Mouse (Mus musculus) MN1 (cell line): ENCODE measurements at regions not wholly inside any gene's neighbourhood (a gene's known extent, or its start where the extent isn't known, plus 50 kb on each side); places are given as distances from the start of the nearest gene placed in this dataset.
A peak's percentile ranks its signal among the peaks of the same experiment; 100 is the strongest.

Experiments
- DNase-seq: peaks from one replicate; pipeline ENCODE4 v3.0.0-alpha.2; 2016; ENCODE audit warnings: low spot score

DNA sequence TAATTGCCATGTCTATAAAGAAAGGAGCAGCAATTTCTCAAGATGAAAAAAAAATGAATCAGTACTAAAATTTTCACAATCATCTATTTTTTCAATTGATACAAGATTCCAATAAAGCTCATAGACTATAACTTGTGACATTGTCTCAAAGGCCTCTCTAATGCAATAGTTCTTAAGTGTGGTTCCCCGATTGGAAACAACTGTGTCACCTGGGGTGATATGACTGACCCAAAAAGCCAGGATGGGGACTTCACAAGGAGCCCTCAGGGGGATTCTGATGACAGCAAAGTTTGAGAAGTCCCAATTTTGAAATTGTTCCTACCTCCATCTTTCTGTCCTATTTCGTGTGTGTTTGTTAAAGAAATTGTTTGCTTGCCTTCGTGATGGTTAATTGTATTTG, 143.3 kb upstream of the Fndc3a start:
- no peak for DNase-seq

DNA sequence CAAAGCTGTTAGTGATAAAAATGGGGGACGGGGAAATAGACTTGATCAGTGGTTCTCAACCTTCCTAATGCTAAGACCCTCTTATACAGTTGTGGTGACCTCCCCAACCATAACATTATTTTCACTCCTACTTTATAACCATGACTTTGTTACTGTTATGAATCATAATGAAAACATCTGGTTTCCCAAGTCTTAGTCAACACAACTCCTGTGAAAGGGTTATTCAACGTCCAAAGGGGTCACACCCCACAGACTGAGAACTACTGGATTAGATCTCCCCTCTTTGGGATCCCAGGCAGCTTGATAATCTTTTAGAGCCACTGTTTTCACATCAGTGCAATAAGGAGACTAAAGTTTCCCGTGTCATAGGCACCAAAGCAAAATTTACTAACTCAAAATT, 141.1 kb upstream of the Fndc3a start:
- no peak for DNase-seq

DNA sequence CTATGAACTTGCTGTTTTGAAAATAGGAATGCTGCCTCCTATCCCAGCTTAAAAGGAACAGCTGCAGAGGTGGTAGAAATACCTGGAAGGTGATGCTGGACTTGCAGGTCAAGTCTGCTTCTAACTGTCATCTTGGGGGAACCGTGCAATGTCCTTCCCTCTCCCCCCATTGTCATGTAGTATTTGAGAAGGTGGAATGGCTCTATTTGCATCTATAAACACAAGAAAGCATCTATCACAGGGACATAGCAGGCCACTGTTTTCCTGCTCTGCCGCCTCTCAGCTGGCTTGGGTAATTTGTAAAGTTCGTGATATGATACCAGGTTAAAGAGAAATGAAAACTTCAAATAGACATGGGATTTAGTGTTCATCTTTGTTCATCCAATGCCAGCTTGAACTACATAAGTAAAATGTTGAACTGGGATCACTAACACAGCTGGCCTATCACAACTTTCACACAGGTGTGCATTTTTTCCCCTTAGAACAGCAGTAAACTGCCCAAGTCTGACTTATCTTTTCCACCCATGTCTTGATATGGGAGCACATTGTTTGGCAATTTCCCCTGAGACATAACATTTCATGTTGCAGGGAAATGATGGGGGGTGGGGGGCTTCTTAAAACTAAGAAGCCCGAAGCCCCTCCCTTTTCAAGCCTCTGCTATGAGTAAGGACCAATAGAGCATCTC, 138.6 kb upstream of the Fndc3a start:
- DNase-seq: no peak

DNA sequence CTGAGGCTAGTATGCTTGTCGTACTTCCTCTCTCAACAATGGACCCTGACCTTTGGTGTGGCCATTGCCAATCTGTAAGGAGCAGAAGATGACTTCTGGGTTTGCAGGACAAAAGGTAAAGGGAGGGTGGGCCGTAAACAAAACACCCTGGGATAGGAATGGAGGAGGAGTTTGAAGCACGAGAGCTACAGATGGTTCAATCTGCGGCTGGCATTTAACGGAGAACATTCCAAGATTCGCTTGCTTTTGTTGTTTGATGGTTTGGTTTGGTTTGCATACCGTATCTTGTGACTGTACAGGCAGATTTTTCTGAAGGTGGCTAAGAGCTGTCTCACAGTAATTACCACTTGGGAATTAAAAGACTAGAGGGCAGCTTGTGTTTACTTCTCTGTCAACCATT, 137.7 kb upstream of the Fndc3a start:
- no peak for DNase-seq

DNA sequence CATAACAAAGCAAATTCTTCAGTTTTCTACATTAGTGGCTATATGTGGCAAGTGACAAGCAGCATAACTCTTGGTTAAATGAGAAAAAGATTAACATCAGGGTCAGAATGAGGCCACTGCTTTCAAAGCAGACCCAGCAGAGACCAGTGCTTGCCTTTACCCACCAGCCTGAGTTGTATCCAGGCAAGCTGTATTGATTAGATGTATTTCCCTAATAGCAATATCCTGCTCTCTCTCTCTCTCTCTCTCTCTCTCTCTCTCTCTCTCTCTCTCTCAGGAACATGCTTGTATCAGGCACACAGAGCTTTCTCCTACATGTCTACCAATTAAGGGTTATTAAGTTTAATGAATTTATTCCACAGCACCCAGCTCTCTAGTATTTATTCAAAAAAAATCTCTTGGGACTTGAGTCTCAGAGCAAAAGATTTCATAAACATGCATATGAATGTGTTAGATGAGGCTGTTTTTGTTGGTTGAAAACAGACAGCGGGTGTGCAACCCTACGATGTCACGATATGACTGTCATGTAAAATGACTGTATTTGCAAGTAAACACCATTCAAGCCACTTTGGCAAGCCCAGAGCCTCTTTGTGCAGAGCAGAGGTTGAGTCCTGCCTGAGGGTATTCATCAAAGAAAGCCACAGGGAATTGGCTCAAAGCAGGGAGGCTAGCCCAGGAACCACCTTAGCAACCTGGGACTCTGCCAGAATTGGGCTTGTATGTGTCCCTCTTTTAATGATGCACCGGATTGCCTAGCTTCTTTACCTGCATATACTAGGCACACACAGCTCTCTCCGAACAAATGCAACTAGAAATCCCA, 136.0 kb upstream of the Fndc3a start:
- DNase-seq: no peak

DNA sequence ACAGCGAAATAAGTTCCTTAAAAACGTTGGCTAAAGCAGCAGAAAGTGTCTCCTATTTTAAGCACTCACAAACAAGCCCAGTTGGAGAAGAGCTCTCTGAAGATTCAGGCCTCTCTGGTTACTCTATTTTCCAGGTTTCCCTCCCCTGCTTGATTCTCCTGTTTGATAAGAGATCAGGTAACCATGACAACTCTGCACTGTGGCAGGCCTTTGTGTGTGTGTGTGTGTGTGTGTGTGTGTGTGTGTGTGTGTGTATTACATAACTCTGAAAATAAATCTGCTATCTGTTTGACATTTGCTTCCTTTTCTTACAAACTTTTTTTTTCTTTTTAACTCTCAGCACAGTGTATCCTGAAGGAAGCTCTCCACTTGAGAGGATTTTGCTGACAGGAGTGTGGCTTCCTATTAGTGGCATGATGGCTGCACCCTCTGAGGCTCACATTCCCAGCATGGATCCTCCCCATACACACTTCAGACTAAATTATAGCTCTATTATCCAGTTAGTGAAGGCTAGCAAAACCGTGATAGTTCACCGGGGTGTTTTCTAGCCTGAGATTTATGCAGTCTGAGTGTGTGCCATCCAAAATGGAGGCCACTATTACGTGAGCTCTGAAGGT, 135.1 kb upstream of the Fndc3a start:
- DNase-seq: peak; percentile 11

DNA sequence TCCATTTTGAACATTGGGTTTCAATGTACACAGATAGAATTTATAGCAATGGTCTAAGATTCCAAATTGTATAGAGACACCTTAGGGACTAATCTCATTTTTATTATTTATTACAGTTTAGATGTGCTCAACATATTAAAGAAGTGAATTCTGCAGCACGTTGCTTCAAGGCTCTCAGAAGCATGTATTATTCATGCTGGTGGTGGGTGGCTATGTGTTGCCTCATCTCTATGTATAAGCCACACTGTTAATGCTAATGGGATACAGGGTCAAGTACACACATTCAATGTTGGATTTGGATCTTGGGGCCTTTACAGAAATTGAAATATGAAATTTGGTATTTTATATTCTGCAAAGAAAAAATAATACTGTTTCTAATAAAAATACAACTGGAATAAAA, 131.9 kb upstream of the Fndc3a start:
- DNase-seq: no peak

DNA sequence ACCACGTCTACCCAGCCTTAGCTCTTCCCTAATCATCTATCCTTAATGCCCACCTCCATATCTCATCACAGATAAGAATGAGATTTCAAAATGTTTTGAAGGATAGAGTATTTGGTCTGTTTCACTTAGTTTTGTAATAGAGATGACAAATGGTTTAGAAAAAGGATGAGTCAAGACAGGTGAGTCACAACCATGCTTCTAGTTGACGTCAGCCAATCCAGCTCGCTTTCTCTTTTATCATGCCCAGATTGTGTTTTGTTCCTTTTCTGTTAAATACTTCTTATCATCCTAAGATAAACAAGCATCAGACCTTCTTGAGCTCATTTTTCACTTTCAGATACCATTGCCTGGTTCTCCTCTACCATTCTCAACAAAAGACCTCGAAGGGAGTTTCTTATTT, 125.4 kb upstream of the Fndc3a start:
- DNase-seq: no peak

DNA sequence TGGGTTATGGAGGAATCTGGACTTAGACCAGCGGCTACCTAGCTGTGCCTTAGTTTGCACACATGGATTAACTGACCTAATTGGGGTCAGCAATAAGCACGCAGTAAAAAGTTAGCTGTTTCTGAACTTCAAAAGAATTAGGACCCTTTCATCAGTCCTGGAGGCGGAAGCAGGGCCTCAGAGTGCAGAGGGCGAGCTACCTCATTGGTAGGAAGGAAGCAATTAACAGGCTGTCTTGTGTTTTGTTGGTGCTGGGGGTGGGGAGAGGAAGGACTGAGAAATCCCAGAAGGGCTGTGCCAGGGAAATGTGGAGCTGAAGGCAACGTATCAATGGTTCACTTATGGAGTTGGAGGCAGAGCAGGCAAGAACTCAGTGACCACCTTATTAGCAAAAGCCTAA, 119.5 kb upstream of the Fndc3a start:
- no peak for DNase-seq

DNA sequence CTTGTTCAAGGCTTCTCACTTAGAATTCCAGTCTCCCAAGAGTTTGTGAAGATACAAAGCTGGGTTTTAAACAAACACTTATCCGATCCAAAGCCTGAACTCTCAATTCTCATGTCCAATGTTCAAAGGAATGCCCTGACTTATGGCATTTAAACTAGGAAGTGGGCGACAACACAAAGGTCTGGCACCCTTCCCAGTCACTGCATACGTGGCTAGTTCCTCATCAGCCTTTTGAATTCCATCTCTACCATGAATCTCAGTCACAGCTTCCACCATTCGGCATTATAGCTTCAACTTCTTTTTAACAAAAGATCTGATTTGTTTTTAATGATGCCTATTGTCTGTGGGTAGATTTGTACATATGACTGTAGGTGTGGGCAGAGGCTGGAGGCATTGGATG, 115.7 kb upstream of the Fndc3a start:
- DNase-seq: no peak

DNA sequence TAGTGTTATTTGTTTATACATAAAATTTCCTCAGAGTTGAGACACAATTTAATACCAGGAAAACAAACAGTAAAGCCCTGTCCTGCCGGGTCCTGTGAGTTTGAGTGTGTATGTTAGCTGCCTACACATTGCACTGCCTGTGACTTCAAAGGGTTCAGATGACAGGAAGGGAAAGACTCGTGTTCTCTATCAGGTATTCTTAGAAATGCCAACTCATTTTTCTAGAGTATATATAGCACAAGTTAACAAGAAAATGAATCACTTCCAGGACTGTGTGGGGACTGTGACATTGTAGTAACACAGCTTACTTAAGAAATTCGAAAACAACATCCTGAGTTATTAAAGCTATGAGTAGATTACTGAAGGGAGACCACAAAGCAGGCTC, 112.4 kb upstream of the Fndc3a start:
- DNase-seq: no peak

DNA sequence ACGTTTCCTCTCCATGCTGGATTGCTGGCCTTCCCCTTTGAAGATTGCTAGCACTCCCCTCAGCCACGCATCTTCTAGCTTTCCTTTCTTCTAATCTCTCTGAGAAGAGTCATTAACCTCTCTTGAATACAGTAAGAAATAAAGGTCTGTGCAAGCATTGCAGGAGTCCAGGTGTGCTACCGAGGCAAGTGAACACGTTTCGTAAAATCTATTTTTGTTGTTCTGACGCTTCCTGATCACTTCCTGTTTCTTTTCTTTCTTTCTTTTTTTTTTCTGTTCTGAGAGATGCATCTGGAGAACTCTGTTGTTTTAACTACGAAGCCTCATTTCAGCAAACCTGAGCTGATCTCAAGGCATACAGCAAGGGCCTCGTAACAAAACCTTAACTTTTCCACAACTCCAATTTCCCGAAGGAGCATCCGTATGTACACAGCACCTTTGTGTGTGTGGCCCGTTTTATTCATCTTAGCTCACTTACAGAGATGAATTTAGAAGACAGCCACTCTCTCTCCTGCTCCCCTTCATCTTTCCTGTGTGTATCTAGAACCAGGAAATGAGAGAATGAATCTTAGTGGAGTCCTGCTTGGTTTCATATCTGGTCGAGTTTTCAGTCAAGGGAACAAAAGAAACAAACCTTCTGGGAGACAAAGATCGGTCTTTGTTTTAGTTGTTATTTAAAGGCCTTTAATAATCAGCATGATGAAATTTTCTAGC, 111.9 kb upstream of the Fndc3a start:
- no peak for DNase-seq

DNA sequence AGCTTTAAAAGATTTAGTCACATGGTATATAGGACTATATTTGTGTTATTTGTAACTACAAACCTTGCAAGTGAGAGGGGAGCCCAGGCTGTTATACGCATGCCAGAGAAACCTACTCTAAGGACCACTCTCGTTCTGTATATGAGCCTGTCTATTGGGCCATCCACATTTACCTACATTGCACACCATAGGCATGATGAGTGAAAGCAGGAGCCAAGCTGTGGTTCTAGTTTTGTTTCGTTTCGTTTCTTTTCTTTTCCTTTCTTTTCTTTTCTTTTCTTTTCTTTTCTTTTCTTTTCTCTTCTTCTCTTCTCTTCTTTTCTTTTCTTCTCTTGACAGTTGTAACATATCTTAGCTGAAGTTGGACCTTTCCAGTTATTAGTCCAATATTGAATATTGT, 109.2 kb upstream of the Fndc3a start:
- no peak for DNase-seq

DNA sequence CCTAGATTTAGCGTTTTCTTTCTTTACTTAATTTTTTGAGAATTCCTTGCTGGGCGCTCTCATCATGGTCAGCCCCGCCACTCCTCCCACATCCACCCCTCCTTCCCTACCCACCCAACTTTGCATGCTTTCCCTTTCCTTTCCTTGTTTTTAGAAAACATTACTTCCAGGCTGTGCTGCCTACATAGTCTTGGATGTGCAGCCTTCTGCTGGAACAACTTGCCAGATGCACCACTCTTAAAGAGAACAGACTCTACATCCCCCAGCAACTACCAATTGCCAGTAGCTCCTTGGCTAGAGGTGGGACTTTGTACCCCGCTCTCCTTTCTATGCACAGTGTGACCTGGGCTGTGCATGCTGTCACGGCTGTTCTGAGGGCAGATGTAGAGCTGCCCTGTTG, 108.0 kb upstream of the Fndc3a start:
- DNase-seq: no peak

DNA sequence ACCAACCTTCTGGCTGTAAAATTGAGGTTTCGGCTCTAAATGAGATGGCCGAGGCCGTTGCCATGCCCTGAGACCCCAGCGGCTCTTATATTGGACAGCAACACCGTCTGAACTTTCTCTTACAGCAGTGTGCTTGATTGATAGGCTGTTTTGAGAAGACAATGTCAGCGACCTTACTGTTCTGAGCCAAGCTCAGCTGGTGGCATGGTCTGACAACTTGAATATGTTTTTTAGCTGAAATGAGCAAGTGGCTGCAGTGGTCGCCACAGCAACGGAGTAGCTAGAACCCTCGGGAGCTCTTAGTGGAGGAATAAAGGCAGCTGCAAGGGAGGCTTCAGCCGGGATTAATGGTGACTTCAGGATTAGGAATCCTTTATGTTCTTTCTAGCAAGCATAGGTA, 107.0 kb upstream of the Fndc3a start:
- no peak for DNase-seq

DNA sequence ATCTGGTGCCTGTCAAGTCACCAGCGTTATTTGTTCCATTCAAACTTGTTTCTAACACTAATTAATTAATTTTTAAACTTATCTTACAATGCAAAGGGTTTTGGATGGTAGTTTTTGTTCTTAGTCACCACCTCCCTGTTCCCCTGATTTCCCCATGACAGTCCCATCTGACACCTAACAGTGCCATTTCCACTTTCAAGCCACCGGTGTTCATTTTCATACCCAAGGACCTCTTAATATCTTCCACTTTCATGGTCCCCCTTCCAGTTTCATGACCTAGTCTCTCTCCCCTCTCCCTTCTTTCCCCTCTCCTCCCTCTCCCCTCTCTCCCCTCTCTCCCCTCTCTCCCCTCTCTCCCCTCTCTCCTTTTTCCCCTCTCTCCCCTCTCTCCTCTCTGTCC, 99.3 kb upstream of the Fndc3a start:
- DNase-seq: no peak

DNA sequence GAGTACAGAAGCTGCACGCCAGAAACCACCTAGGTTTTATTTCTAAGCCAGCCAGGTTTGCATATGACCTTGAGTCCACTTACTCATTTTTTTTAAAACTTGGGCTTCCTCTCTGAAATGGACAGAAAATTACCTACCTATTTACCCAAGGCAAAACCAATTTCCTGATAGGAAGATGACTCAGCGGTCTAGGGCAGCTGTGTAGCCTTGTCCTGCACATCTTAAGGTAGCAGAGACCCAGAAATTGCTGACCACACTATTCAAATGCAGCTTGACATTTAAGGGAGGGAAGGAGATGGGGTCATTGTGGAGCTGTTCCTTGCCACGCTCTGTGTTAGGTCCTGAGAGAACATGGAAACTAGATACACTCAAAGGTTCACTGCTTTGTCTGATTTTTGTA, 98.1 kb upstream of the Fndc3a start:
- DNase-seq: no peak

DNA sequence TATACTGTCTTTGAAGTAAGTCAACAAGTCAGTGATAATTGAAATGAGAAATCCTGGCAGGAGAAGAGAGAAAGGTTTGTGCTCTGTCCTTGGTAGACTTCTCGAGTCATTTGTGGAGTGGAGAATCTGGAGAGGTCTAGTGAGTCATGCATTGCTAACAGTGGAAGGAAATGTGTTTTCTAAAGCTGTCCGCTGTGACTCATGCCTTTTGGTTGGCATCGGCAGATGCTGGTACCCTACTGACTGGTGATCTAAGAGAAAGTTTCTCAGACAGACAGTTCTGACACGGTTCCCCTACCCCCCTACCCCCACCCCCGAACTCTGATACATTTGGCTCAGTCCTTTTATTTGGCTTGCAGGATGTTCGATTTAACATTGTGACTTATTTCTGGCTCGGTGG, 97.5 kb upstream of the Fndc3a start:
- peak; percentile 56 for DNase-seq

DNA sequence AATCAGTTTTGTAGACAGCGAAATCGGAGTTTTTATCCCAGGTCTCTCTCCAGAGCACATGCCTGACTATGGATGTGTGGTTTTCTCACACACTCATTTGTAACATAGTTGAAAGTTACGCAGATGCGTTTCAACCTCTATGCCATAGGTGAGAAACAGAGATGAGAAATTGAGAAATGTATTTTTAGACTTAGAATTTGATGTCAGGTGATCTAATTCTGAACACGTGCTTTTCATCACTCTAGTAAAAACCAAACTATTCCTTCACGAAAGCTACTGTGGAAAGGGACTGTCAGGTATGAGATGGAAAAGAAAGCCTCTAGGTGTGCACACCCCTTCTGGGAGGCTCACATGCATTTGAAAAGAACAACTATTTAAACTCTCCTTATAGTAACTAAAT, 96.8 kb upstream of the Fndc3a start:
- no peak for DNase-seq

DNA sequence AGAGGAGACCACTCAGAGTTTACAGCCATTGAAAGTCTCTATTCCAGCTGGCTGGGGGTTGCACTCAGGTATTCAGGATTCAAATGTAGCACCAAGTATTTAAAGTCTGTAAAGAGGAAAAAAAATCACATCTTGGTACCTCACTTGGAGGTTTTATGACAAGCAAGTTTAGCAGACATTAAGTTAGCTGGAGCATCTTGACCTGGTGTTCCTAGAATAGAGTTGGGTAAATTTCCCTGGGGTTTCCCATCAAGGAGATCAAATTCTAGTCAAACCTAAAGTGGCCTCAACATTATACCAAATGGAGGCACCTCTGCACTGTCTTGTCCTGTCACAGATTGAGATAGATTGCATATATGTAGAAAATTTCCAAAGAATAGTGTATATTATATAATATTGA, 93.8 kb upstream of the Fndc3a start:
- no peak for DNase-seq

DNA sequence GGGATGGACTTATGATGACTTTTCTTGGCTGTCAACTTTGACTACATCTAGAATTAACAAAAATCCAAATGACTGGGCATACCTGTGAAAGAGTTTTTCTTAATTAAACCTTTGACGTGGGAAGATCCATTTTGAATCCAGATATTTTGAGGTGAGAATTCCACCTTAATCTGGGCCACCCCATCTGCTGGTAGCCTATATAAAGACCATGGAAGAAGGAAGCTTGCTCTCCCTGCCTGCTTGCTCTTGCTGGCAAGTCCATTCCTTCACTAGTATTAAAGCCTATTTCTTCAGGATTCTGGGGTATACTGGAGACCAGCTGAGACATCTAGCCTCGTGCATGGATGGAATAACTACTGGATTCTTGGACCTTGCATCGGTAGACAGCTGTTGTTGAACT, 80.9 kb upstream of the Fndc3a start:
- no peak for DNase-seq

DNA sequence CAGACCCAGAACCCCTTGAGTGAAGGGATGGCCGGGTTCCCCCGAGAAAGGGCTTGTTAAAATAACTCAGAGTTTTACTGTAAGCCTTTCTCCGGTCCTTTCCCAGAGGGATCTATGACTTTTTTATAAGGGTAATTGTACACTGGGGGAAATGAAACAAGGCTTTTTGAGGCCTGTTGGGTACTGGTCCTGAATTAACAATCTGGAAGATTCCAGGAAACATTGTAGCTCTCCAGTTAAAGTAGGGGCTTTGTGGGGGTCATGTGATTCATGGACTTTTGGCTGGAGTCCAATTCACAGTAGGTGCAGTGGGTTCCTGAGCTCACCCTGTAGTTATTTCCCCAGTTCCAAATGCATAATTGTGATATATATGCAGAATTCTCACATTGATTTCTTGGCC, 77.1 kb upstream of the Fndc3a start:
- no peak for DNase-seq

DNA sequence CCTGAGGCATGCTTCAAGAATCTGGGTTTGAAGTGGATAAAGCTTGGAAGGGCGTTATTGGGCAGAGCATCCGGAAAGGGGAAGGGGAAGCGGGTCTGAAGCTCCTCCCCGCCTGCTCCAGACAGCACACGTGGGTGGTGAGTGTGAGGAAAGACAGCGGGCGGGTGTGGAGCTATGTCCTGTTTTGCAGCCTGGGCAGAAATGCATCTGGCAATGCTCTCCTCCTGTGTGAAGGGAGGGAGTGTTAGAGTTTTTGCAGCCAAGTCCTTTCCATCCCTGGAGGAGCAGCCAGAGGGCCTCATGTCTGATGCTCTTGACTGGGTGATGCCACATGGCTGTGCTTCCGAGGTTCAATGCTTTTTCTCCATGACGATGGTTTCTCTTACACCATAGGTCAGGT, 73.4 kb upstream of the Fndc3a start:
- DNase-seq: peak; percentile 65
